Mouse (Mus musculus): ENCODE results near the gene Slc35b4.

Slc35b4 gene

GRCm38 (mm10) chr6:34176864-34177247 lies at the start of gene Slc35b4:
Gene Slc35b4, minus strand, starts transcription at chr6:34177111.
- in situ Hi-C loops (cut with MseI, MboI) = no loop called here

- in situ Hi-C loops (cut with MseI, MboI) = no loop called here
These were observed 48.2 kb upstream of the Slc35b4 start for GRCm38 (mm10) chr6:34225004-34225599.

- in situ Hi-C loops (cut with MseI, MboI) = no loop called here
These were observed 39.8 kb upstream of the Slc35b4 start for GRCm38 (mm10) chr6:34216450-34217319.

GRCm38 (mm10) chr6:34205754-34206153 lies 28.8 kb upstream of the Slc35b4 start:
- in situ Hi-C loops (cut with MseI, MboI) = no loop called here

GRCm38 (mm10) chr6:34204971-34205572 lies 28.2 kb upstream of the Slc35b4 start:
- in situ Hi-C loops (cut with MseI, MboI) = no loop called here

- in situ Hi-C loops (cut with MseI, MboI) = no loop called here
These were observed 26.6 kb upstream of the Slc35b4 start for GRCm38 (mm10) chr6:34203503-34203902.

- in situ Hi-C loops (cut with MseI, MboI) = loop anchor here in 1 of 2 experiments (10.0 kb wide), 1 partner anchor 150 kb away; no protein-coding TSS in a partner anchor
These were observed 18.1 kb upstream of the Slc35b4 start for GRCm38 (mm10) chr6:34194981-34195380.

- in situ Hi-C loops (cut with MseI, MboI) = loop anchor here in 1 of 2 experiments (10.0 kb wide), 1 partner anchor 149 kb away; no protein-coding TSS in a partner anchor
These were observed 17.0 kb upstream of the Slc35b4 start for GRCm38 (mm10) chr6:34193708-34194475.

- in situ Hi-C loops (cut with MseI, MboI) = loop anchor here in 1 of 2 experiments (10.0 kb wide), 1 partner anchor 147 kb away; no protein-coding TSS in a partner anchor
These were observed 14.5 kb upstream of the Slc35b4 start for GRCm38 (mm10) chr6:34191401-34191800.

- in situ Hi-C loops (cut with MseI, MboI) = no loop called here
These were observed 12.6 kb upstream of the Slc35b4 start for GRCm38 (mm10) chr6:34189494-34189893.

- in situ Hi-C loops (cut with MseI, MboI) = no loop called here
These were observed 11.2 kb upstream of the Slc35b4 start for GRCm38 (mm10) chr6:34187986-34188599.

- in situ Hi-C loops (cut with MseI, MboI) = no loop called here
These were observed 10.5 kb upstream of the Slc35b4 start for GRCm38 (mm10) chr6:34187273-34187863.

- in situ Hi-C loops (cut with MseI, MboI) = no loop called here
These were observed 6.4 kb upstream of the Slc35b4 start for GRCm38 (mm10) chr6:34183326-34183725.

- in situ Hi-C loops (cut with MseI, MboI) = no loop called here
These were observed 5.0 kb upstream of the Slc35b4 start for GRCm38 (mm10) chr6:34181961-34182360.

GRCm38 (mm10) chr6:34179911-34180310 lies 3.0 kb upstream of the Slc35b4 start:
- in situ Hi-C loops (cut with MseI, MboI) = no loop called here

GRCm38 (mm10) chr6:34179007-34179406 lies 2.1 kb upstream of the Slc35b4 start:
- in situ Hi-C loops (cut with MseI, MboI) = no loop called here

GRCm38 (mm10) chr6:34176111-34176863 lies 624 bp downstream of the Slc35b4 start:
- in situ Hi-C loops (cut with MseI, MboI) = no loop called here

- in situ Hi-C loops (cut with MseI, MboI) = no loop called here
These were observed 2.2 kb downstream of the Slc35b4 start for GRCm38 (mm10) chr6:34174715-34175114.

- in situ Hi-C loops (cut with MseI, MboI) = no loop called here
These were observed 3.7 kb downstream of the Slc35b4 start for GRCm38 (mm10) chr6:34173251-34173650.
